Mouse (Mus musculus): ENCODE measurements around the gene Thsd7b. TPM values are rescaled to one million over a fixed set of nuclear protein-coding genes. Genes with fewer than 3 reads are reported as not detected.

Gene Thsd7b
- polyA plus RNA-seq, 1 experiment from 2014 or later: 5.7 TPM

DNA sequence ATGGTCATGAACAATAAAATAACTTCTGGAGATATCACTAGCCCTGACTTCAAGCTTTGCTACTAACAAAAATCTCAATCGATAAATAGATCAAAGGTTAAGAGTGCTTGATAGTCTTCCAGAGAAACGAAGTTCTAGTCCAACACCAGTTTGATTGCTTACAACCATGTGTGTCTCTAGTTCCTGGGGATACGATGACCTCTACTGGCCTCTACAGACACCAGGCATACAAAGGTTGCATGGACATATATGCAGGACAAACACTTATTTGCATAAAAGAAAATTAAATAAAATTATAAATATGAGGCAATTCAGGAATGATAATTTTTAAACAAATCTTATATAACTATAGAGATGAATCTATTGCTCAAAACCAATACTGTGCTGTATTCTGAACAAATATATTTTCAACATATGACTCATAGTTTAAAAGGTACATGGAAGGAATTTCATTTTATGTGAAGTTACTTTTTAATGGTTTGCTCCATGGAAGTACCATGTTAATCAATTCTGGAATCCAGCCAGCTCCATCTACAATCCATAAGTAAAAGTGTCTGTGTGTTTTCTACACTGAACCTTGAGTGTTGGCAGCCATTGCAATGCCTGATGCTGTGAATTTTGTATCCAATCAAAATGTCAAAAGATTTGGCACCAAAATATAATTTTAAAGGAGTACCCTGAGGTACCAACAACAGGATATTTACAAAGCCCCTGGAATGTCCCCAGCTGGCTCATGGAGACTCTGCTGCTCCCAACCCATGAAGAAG, 793.3 kb downstream of the Thsd7b start:
- Histone ChIP-seq H3K9ac (ENCODE audit: low read length) (no peak overlapping the region), H3K27me3 (replicated peaks; ENCODE audit: control insufficient read depth, insufficient read depth, low read length) (no peaks in the 10 kb centered on the region), H3K27ac (ENCODE audit: low read depth, low read length) (no peak overlapping the region), H3K36me3 (ENCODE audit: control insufficient read depth, insufficient read depth, low read length) (no peaks in the 10 kb centered on the region), H3K4me1 (ENCODE audit: control insufficient read depth, insufficient read depth, low read length) (no peaks in the 10 kb centered on the region), H3K9me3 (replicated peaks; ENCODE audit: control insufficient read depth, low read length) (no peaks in the 10 kb centered on the region), H3K4me3 (ENCODE audit: low read depth, low read length) (no peak overlapping the region), H3K4me2 (ENCODE audit: low read length) (no peak overlapping the region)
- DNase-seq (ENCODE audit: low spot score): peak; percentile 73
- ATAC-seq: peak; percentile 20; the same call in 1 of the 2 replicates
- WGBS: 83% methylated on average over 3 of the region's 3 CpGs

GRCm38 (mm10) chr1:130083788-130084187, 810.7 kb downstream of the Thsd7b start:
- WGBS: 73% methylated on average over 2 of the region's 2 CpGs
- Histone ChIP-seq H3K27ac (ENCODE audit: low read depth, low read length) (no peak overlapping the region), H3K36me3 (ENCODE audit: control insufficient read depth, insufficient read depth, low read length) (no peaks in the 10 kb centered on the region), H3K27me3 (replicated peaks; ENCODE audit: control insufficient read depth, insufficient read depth, low read length) (no peaks in the 10 kb centered on the region), H3K4me3 (ENCODE audit: low read depth, low read length) (no peak overlapping the region), H3K4me1 (ENCODE audit: control insufficient read depth, insufficient read depth, low read length) (no peaks in the 10 kb centered on the region), H3K4me2 (ENCODE audit: low read length) (no peak overlapping the region), H3K9me3 (replicated peaks; ENCODE audit: control insufficient read depth, low read length) (no peaks in the 10 kb centered on the region), H3K9ac (ENCODE audit: low read length) (no peak overlapping the region)
- DNase-seq (ENCODE audit: low spot score): no peak
- ATAC-seq: no peak

- H3K4me1 ChIP-seq (ENCODE audit: control insufficient read depth, insufficient read depth, low read length): no peaks in the 10 kb centered on the region
- no peak overlapping the region for H3K27ac ChIP-seq (ENCODE audit: low read depth, low read length)
- no peak overlapping the region for H3K4me2 ChIP-seq (ENCODE audit: low read length)
- WGBS: 74% methylated on average over 3 of the region's 3 CpGs
- H3K36me3 ChIP-seq (ENCODE audit: control insufficient read depth, insufficient read depth, low read length): no peaks in the 10 kb centered on the region
- no peaks in the 10 kb centered on the region for H3K27me3 ChIP-seq (replicated peaks; ENCODE audit: control insufficient read depth, insufficient read depth, low read length)
- H3K9me3 ChIP-seq (replicated peaks; ENCODE audit: control insufficient read depth, low read length): no peaks in the 10 kb centered on the region
- ATAC-seq (no peak), DNase-seq (ENCODE audit: low spot score) (no peak)
- no peak overlapping the region for H3K9ac ChIP-seq (ENCODE audit: low read length)
- no peak overlapping the region for H3K4me3 ChIP-seq (ENCODE audit: low read depth, low read length)
Observed at GRCm38 (mm10) chr1:130085207-130085606, 812.1 kb downstream of the Thsd7b start.

DNA sequence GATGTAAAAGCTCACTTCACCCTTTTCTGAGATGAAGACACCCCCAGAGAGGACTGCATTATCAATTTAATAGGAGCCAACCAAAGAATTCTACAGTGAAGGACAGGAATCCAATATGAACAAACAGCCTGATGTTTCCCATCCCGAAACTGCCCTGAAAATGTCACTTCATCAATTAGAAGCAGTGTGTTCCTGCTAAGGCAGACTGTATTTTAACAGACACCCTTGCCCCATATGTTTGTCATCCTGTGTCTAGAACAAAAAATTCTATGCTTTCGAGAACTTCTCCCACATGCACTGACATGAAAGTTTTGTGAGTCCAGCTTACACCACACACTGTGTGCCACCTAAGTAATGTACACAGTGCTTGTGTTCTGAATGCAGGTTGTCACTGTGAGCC, 812.8 kb downstream of the Thsd7b start:
- no peaks in the 10 kb centered on the region for H3K4me1 ChIP-seq (ENCODE audit: control insufficient read depth, insufficient read depth, low read length)
- no peak for DNase-seq (ENCODE audit: low spot score)
- H3K9me3 ChIP-seq (replicated peaks; ENCODE audit: control insufficient read depth, low read length): no peaks in the 10 kb centered on the region
- H3K27ac ChIP-seq (ENCODE audit: low read depth, low read length): no peak overlapping the region
- H3K4me2 ChIP-seq (ENCODE audit: low read length): no peak overlapping the region
- no peak for ATAC-seq
- WGBS: 92% methylated on average over 2 of the region's 2 CpGs
- no peaks in the 10 kb centered on the region for H3K36me3 ChIP-seq (ENCODE audit: control insufficient read depth, insufficient read depth, low read length)
- no peak overlapping the region for H3K4me3 ChIP-seq (ENCODE audit: low read depth, low read length)
- no peaks in the 10 kb centered on the region for H3K27me3 ChIP-seq (replicated peaks; ENCODE audit: control insufficient read depth, insufficient read depth, low read length)
- H3K9ac ChIP-seq (ENCODE audit: low read length): no peak overlapping the region

DNA sequence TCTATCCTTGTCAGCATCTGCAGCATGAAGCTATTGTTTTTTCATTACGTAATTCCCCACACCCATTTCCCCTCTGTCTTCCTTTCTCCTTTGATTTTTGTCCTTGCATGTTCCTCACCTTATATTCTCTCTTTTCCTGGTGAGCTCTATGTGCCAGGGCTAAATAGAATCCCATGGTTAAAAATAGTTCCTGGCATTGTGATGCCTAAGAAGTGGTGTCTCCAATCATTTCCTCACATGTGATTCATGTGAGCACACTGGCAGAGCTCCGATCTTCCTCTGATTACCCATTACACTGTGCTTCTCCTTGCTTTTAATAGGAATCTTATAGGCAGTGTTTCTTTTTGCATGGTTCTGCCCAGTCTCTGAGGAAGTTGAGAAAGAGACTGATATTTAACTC, 826.1 kb downstream of the Thsd7b start:
- Histone ChIP-seq H3K36me3 (ENCODE audit: control insufficient read depth, insufficient read depth, low read length) (no peaks in the 10 kb centered on the region), H3K27me3 (replicated peaks; ENCODE audit: control insufficient read depth, insufficient read depth, low read length) (no peaks in the 10 kb centered on the region), H3K4me2 (ENCODE audit: low read length) (no peak overlapping the region), H3K4me1 (ENCODE audit: control insufficient read depth, insufficient read depth, low read length) (no peaks in the 10 kb centered on the region), H3K9ac (ENCODE audit: low read length) (no peak overlapping the region), H3K4me3 (ENCODE audit: low read depth, low read length) (no peak overlapping the region), H3K27ac (ENCODE audit: low read depth, low read length) (no peak overlapping the region), H3K9me3 (replicated peaks; ENCODE audit: control insufficient read depth, low read length) (no peaks in the 10 kb centered on the region)
- no peak for ATAC-seq
- 80% methylated on average over 2 of the region's 2 CpGs for WGBS
- no peak for DNase-seq (ENCODE audit: low spot score)

- Histone ChIP-seq H3K4me3 (ENCODE audit: low read depth, low read length) (no peak overlapping the region), H3K4me1 (ENCODE audit: control insufficient read depth, insufficient read depth, low read length) (no peaks in the 10 kb centered on the region), H3K27ac (ENCODE audit: low read depth, low read length) (no peak overlapping the region), H3K4me2 (ENCODE audit: low read length) (no peak overlapping the region), H3K9me3 (replicated peaks; ENCODE audit: control insufficient read depth, low read length) (no peaks in the 10 kb centered on the region), H3K9ac (ENCODE audit: low read length) (no peak overlapping the region), H3K27me3 (replicated peaks; ENCODE audit: control insufficient read depth, insufficient read depth, low read length) (no peaks in the 10 kb centered on the region), H3K36me3 (ENCODE audit: control insufficient read depth, insufficient read depth, low read length) (no peaks in the 10 kb centered on the region)
- DNase-seq (ENCODE audit: low spot score) (no peak), ATAC-seq (no peak)
- WGBS: 92% methylated on average over 1 of the region's 1 CpGs
Observed at GRCm38 (mm10) chr1:130112580-130113314, 839.6 kb downstream of the Thsd7b start.

DNA sequence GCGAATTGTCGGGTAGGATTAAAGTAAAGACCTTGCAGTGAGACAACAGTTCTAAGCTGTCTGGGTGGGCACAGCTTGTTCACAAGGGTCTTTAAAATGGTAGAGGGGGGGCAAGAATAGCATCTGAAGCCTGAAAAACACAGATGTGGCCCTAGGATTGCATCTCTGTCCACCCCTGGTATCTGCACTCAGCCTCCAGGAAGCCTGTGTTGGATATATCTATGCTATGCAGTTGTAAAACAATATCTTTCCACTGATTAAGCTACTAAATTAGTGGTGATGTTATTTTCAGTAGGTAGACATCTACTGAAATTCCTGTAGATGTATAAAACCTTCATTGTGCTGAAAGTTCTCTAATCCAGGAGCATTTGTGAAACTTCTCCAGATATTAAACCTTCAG, 840.4 kb downstream of the Thsd7b start:
- 83% methylated on average over 2 of the region's 2 CpGs for WGBS
- no peak overlapping the region for H3K27ac ChIP-seq (ENCODE audit: low read depth, low read length)
- DNase-seq (ENCODE audit: low spot score) (no peak), ATAC-seq (no peak)
- H3K9me3 ChIP-seq (replicated peaks; ENCODE audit: control insufficient read depth, low read length): no peaks in the 10 kb centered on the region
- no peak overlapping the region for H3K4me3 ChIP-seq (ENCODE audit: low read depth, low read length)
- H3K4me1 ChIP-seq (ENCODE audit: control insufficient read depth, insufficient read depth, low read length): no peaks in the 10 kb centered on the region
- no peaks in the 10 kb centered on the region for H3K36me3 ChIP-seq (ENCODE audit: control insufficient read depth, insufficient read depth, low read length)
- H3K4me2 ChIP-seq (ENCODE audit: low read length): no peak overlapping the region
- H3K27me3 ChIP-seq (replicated peaks; ENCODE audit: control insufficient read depth, insufficient read depth, low read length): no peaks in the 10 kb centered on the region
- H3K9ac ChIP-seq (ENCODE audit: low read length): no peak overlapping the region

GRCm38 (mm10) chr1:130130901-130131300, 857.8 kb downstream of the Thsd7b start:
- no peak for ATAC-seq
- no peaks in the 10 kb centered on the region for H3K27me3 ChIP-seq (replicated peaks; ENCODE audit: control insufficient read depth, insufficient read depth, low read length)
- no peak overlapping the region for H3K9ac ChIP-seq (ENCODE audit: low read length)
- no peaks in the 10 kb centered on the region for H3K4me1 ChIP-seq (ENCODE audit: control insufficient read depth, insufficient read depth, low read length)
- H3K27ac ChIP-seq (ENCODE audit: low read depth, low read length): no peak overlapping the region
- no peak overlapping the region for H3K4me3 ChIP-seq (ENCODE audit: low read depth, low read length)
- WGBS: 61% methylated on average over 3 of the region's 3 CpGs
- H3K4me2 ChIP-seq (ENCODE audit: low read length): no peak overlapping the region
- no peaks in the 10 kb centered on the region for H3K36me3 ChIP-seq (ENCODE audit: control insufficient read depth, insufficient read depth, low read length)
- DNase-seq (ENCODE audit: low spot score): peak; percentile 47
- no peaks in the 10 kb centered on the region for H3K9me3 ChIP-seq (replicated peaks; ENCODE audit: control insufficient read depth, low read length)

- no peaks in the 10 kb centered on the region for H3K27me3 ChIP-seq (replicated peaks; ENCODE audit: control insufficient read depth, insufficient read depth, low read length)
- H3K4me3 ChIP-seq (ENCODE audit: low read depth, low read length): no peak overlapping the region
- ATAC-seq: no peak
- no peaks in the 10 kb centered on the region for H3K9me3 ChIP-seq (replicated peaks; ENCODE audit: control insufficient read depth, low read length)
- no peak overlapping the region for H3K4me2 ChIP-seq (ENCODE audit: low read length)
- no peak for DNase-seq (ENCODE audit: low spot score)
- no peak overlapping the region for H3K9ac ChIP-seq (ENCODE audit: low read length)
- H3K27ac ChIP-seq (ENCODE audit: low read depth, low read length): no peak overlapping the region
- no peaks in the 10 kb centered on the region; the same call in 1 of the 2 replicates for H3K4me1 ChIP-seq (ENCODE audit: control insufficient read depth, insufficient read depth, low read length)
- H3K36me3 ChIP-seq (ENCODE audit: control insufficient read depth, insufficient read depth, low read length): no peaks in the 10 kb centered on the region
Observed at GRCm38 (mm10) chr1:130166187-130166586, 893.1 kb downstream of the Thsd7b start.
